Mouse (Mus musculus): ENCODE data around the gene Stox2. TPM values are rescaled to one million over a fixed set of nuclear protein-coding genes. Genes with fewer than 3 reads are reported as not detected.

Gene Stox2
- polyA plus RNA-seq, 1 experiment from 2014 or later = 11.7 TPM

- Histone ChIP-seq H3K27me3 (ENCODE audit: insufficient read depth, low read length) (no peaks in the 10 kb centered on the region), H3K9me3 (ENCODE audit: low read depth, low read length) (no peaks in the 10 kb centered on the region), H3K4me2 (no peak overlapping the region), H3K36me3 (ENCODE audit: insufficient read depth) (no peaks in the 10 kb centered on the region), H3K4me1 (ENCODE audit: insufficient read depth) (no peaks in the 10 kb centered on the region), H3K27ac (ENCODE audit: low read depth) (no peak overlapping the region), H3K9ac (no peak overlapping the region), H3K4me3 (ENCODE audit: low read depth, low read length) (no peak overlapping the region)
- DNase-seq (no peak), ATAC-seq (ENCODE audit: insufficient read depth) (no peak)
- TF ChIP-seq CTCF (IDR thresholded peaks at IDR 0.05; ENCODE audit: low read depth) = no peak
- WGBS = 88% methylated on average over 5 of the region's 5 CpGs
Observed at GRCm38 (mm10) chr8:47221851-47222250, 224.3 kb downstream of the Stox2 start.

DNA sequence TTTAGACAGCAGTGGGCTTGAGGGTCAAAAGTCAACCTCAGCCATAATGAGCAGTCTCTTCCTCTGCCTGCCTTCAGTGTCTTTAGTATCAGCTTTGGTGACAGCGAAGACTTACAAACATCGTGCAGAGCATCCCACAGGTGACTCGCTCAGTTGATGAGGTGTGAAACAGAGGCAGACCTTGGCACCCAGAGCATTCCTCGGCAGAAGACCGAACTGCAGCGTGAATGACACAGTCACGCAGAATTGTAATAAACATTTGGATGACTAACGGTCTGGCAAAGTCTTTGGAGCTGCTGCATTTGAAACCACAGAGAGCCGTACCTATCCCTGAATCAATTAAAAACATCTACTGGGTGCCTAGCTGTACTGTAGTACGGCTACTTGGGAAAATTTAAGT is 225.0 kb downstream of the Stox2 start:
- H3K4me1 ChIP-seq (ENCODE audit: insufficient read depth) = no peaks in the 10 kb centered on the region
- no peak for TF ChIP-seq CTCF (IDR thresholded peaks at IDR 0.05; ENCODE audit: low read depth)
- H3K9ac ChIP-seq = no peak overlapping the region
- no peak overlapping the region for H3K4me2 ChIP-seq
- H3K27me3 ChIP-seq (ENCODE audit: insufficient read depth, low read length) = no peaks in the 10 kb centered on the region
- no peaks in the 10 kb centered on the region for H3K9me3 ChIP-seq (ENCODE audit: low read depth, low read length)
- H3K4me3 ChIP-seq (ENCODE audit: low read depth, low read length) = no peak overlapping the region
- WGBS = 52% methylated on average over 10 of the region's 10 CpGs
- ATAC-seq (ENCODE audit: insufficient read depth) (no peak), DNase-seq (no peak)
- no peak overlapping the region for H3K27ac ChIP-seq (ENCODE audit: low read depth)
- H3K36me3 ChIP-seq (ENCODE audit: insufficient read depth) = no peaks in the 10 kb centered on the region

DNA sequence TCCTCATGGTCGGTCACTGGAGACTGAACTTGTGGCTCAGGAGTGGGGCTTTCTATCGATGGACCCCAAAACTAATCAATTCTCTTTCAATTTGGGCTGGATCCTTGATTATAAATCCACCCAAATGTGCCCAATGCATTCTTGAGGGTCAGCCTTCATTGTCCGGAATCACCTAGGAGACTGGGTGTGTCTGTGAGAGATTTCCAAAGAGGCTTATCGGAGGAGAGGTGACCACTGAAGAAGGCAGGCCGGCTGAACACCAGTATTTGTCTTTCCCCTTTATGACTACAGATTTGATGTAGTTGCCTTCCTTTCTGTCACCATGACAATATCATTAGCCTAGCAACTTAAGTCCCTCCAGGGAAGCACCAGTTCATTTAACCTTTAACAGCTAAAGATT is 225.8 kb downstream of the Stox2 start:
- Histone ChIP-seq H3K4me1 (ENCODE audit: insufficient read depth) (no peaks in the 10 kb centered on the region), H3K27ac (ENCODE audit: low read depth) (no peak overlapping the region), H3K4me2 (no peak overlapping the region), H3K36me3 (ENCODE audit: insufficient read depth) (no peaks in the 10 kb centered on the region), H3K9ac (no peak overlapping the region), H3K4me3 (ENCODE audit: low read depth, low read length) (no peak overlapping the region), H3K9me3 (ENCODE audit: low read depth, low read length) (no peaks in the 10 kb centered on the region), H3K27me3 (ENCODE audit: insufficient read depth, low read length) (no peaks in the 10 kb centered on the region)
- ATAC-seq (ENCODE audit: insufficient read depth) (no peak), DNase-seq (no peak)
- 92% methylated on average over 5 of the region's 5 CpGs for WGBS
- TF ChIP-seq CTCF (IDR thresholded peaks at IDR 0.05; ENCODE audit: low read depth) = no peak

DNA sequence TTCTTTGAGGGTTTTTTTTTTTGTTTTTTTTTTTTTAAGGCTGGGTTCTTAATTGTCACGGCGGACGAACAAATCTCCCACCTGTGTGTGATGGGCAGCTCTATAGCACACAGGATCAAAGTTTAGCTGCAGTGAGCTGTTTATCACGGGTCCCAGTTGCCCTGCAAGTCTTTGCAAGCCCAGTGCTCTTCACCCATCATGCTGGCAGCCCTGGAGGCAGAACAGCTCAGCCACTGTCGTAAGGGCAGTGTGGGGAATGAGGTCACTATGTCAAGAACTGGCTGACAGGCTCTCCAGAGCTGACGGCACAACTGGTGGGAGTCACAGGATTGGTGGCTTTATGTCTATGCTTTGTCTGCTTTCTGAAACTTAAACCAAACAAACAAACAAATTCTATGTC is 227.6 kb downstream of the Stox2 start:
- H3K9ac ChIP-seq = no peak overlapping the region
- TF ChIP-seq CTCF (IDR thresholded peaks at IDR 0.05; ENCODE audit: low read depth) = no peak
- DNase-seq (no peak), ATAC-seq (ENCODE audit: insufficient read depth) (no peak)
- no peak overlapping the region for H3K4me3 ChIP-seq (ENCODE audit: low read depth, low read length)
- H3K4me1 ChIP-seq (ENCODE audit: insufficient read depth) = no peaks in the 10 kb centered on the region
- no peak overlapping the region for H3K27ac ChIP-seq (ENCODE audit: low read depth)
- H3K27me3 ChIP-seq (ENCODE audit: insufficient read depth, low read length) = no peaks in the 10 kb centered on the region
- H3K9me3 ChIP-seq (ENCODE audit: low read depth, low read length) = no peaks in the 10 kb centered on the region
- H3K36me3 ChIP-seq (ENCODE audit: insufficient read depth) = no peaks in the 10 kb centered on the region
- no peak overlapping the region for H3K4me2 ChIP-seq
- WGBS = 40% methylated on average over 6 of the region's 6 CpGs

DNA sequence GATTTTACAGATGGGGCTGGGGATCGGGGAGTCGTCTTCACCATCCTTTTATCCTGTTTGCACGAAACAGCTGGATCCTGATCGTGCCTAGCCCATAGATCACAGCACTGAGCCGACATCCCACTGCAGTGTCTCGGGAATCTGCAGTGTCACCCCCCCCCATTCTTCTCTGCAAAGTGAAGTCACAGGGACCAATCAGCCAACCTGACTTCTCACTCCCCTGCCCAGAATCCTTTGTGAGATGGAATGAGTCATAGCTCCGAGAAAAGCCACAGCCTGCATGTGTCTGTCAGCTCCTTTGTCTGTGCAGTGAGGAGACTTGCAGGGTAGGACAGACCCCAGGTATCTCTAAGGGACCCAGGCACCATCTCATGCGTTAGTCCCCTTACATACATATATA is 228.1 kb downstream of the Stox2 start:
- Histone ChIP-seq H3K9ac (no peak overlapping the region), H3K36me3 (ENCODE audit: insufficient read depth) (no peaks in the 10 kb centered on the region), H3K27me3 (ENCODE audit: insufficient read depth, low read length) (no peaks in the 10 kb centered on the region), H3K4me3 (ENCODE audit: low read depth, low read length) (no peak overlapping the region), H3K4me1 (ENCODE audit: insufficient read depth) (no peaks in the 10 kb centered on the region), H3K4me2 (no peak overlapping the region), H3K9me3 (ENCODE audit: low read depth, low read length) (no peaks in the 10 kb centered on the region), H3K27ac (ENCODE audit: low read depth) (no peak overlapping the region)
- DNase-seq (no peak), ATAC-seq (ENCODE audit: insufficient read depth) (peak; percentile 58)
- TF ChIP-seq CTCF (IDR thresholded peaks at IDR 0.05; ENCODE audit: low read depth) = no peak
- WGBS = 24% methylated on average over 8 of the region's 8 CpGs

DNA sequence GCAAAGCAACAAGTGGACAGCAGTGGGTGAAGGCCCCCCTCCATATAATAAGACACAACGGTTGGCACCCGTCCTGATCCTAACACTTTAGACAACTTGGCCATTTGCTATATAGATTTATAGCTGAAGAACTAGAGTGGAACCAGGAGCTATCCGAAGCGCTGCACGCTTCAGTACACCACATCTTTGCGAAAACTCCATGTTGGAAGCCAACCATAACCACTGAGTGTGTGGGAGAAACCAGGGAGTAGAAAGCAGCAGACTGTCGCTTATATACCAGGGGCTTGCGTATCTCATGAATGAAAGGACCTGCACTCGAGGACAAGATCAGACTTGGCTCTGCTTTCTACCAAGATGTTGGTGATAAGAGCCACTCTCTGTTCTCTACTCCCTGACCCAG is 234.0 kb downstream of the Stox2 start:
- Histone ChIP-seq H3K9ac (no peak overlapping the region), H3K4me2 (no peak overlapping the region), H3K4me3 (ENCODE audit: low read depth, low read length) (no peak overlapping the region), H3K27me3 (ENCODE audit: insufficient read depth, low read length) (no peaks in the 10 kb centered on the region), H3K27ac (ENCODE audit: low read depth) (no peak overlapping the region), H3K9me3 (ENCODE audit: low read depth, low read length) (no peaks in the 10 kb centered on the region), H3K36me3 (ENCODE audit: insufficient read depth) (no peaks in the 10 kb centered on the region), H3K4me1 (ENCODE audit: insufficient read depth) (no peaks in the 10 kb centered on the region; the same call in 1 of the 2 replicates)
- no peak for TF ChIP-seq CTCF (IDR thresholded peaks at IDR 0.05; ENCODE audit: low read depth)
- DNase-seq = no peak
- WGBS = 83% methylated on average over 9 of the region's 9 CpGs
- no peak for ATAC-seq (ENCODE audit: insufficient read depth)

DNA sequence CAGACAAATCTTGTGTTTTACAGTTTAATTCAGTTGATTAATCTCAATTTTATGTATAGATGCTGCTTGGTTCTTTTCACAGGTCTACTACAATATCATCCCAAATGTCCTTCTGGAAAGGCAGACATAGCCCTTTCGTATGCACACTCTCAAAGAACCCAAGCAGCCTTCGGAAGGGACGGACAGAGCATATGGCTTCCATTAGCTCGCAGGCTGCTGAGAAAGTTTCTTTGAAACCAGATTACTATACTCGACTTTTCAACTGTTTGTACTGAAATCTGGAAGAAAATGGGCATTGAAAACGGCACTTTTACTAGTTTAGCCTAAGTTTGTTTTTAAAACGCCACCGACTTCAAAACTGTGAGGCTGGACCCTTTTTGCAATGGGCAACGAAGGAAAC is 234.9 kb downstream of the Stox2 start:
- Histone ChIP-seq H3K9ac (no peak overlapping the region), H3K27me3 (ENCODE audit: insufficient read depth, low read length) (no peaks in the 10 kb centered on the region), H3K4me3 (ENCODE audit: low read depth, low read length) (no peak overlapping the region), H3K36me3 (ENCODE audit: insufficient read depth) (no peaks in the 10 kb centered on the region), H3K4me1 (ENCODE audit: insufficient read depth) (no peaks in the 10 kb centered on the region; the same call in 1 of the 2 replicates), H3K27ac (ENCODE audit: low read depth) (no peak overlapping the region), H3K9me3 (ENCODE audit: low read depth, low read length) (no peaks in the 10 kb centered on the region), H3K4me2 (no peak overlapping the region)
- ATAC-seq (ENCODE audit: insufficient read depth) = no peak
- WGBS = 52% methylated on average over 9 of the region's 9 CpGs
- no peak for TF ChIP-seq CTCF (IDR thresholded peaks at IDR 0.05; ENCODE audit: low read depth)
- DNase-seq = peak; percentile 53

DNA sequence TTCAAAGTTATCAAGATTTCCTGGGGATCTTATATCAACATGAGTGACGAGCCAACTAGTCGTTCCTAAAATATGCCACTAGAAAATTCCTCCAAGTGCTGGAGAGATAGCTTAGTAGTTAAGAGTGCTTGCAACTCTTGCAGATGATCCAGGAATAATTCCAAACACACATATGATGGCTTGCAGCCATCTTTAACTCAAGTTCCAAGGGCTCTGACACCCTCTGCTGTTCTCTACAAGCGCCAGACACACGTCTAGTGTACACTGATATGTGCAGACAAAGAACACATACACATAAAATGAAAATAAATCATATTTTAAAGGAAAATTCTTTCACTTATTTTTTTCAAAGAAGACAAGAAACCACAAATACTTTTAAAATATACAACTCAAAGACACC is 237.9 kb downstream of the Stox2 start:
- ATAC-seq (ENCODE audit: insufficient read depth) (no peak), DNase-seq (peak; percentile 36)
- TF ChIP-seq CTCF (IDR thresholded peaks at IDR 0.05; ENCODE audit: low read depth) = no peak
- H3K27ac ChIP-seq (ENCODE audit: low read depth) = no peak overlapping the region
- H3K4me2 ChIP-seq = no peak overlapping the region
- WGBS = 51% methylated on average over 4 of the region's 4 CpGs
- no peaks in the 10 kb centered on the region; the same call in 1 of the 2 replicates for H3K4me1 ChIP-seq (ENCODE audit: insufficient read depth)
- H3K36me3 ChIP-seq (ENCODE audit: insufficient read depth) = no peaks in the 10 kb centered on the region
- no peak overlapping the region for H3K9ac ChIP-seq
- no peak overlapping the region for H3K4me3 ChIP-seq (ENCODE audit: low read depth, low read length)
- H3K9me3 ChIP-seq (ENCODE audit: low read depth, low read length) = no peaks in the 10 kb centered on the region
- H3K27me3 ChIP-seq (ENCODE audit: insufficient read depth, low read length) = no peaks in the 10 kb centered on the region
